Mouse (Mus musculus): ENCODE results near the gene Gm11938. TPM values are rescaled to one million over a fixed set of nuclear protein-coding genes. Genes with fewer than 3 reads are reported as not detected.
A peak's percentile ranks its signal among the peaks of the same experiment; 100 is the strongest.
"Not testable (repeated sequence)": the region's sequence is repeated elsewhere in the genome, so short reads cannot be mapped to it uniquely, and the experiment has no call there.

Gm11938 gene
- polyA plus RNA-seq, 1 experiment from 2014 or later, result not detected

- H3K27ac ChIP-seq; H3K27me3 ChIP-seq; ATAC-seq (ENCODE audit: low FRiP score); H3K9ac ChIP-seq; H3K4me2 ChIP-seq (replicated peaks); H3K4me3 ChIP-seq; H3K4me1 ChIP-seq; H3K36me3 ChIP-seq; H3K9me3 ChIP-seq (replicated peaks): not testable (repeated sequence)
- WGBS, result 84% methylated on average over 1 of the region's 2 CpGs
These were observed 7.0 kb upstream of the Gm11938 start, which contains the start of gene Gm11937 for GRCm38 (mm10) chr11:99610089-99610488. TSS of gene Gm11937 (minus strand) at chr11:99610189.

GRCm38 (mm10) chr11:99609126-99609525 is 6.0 kb upstream of the Gm11938 start:
- H3K4me2 ChIP-seq (replicated peaks), result no peak overlapping the region

GRCm38 (mm10) chr11:99597742-99598141 is 5.4 kb downstream of the Gm11938 start, which contains the start of gene Krtap9-3:
TSS of gene Krtap9-3 (minus strand) at chr11:99598105.
- WGBS, result 78% methylated on average over 6 of the region's 6 CpGs
- not testable (repeated sequence) for H3K27me3 ChIP-seq; H3K4me3 ChIP-seq; H3K27ac ChIP-seq; H3K4me2 ChIP-seq (replicated peaks); H3K4me1 ChIP-seq; H3K9ac ChIP-seq; H3K36me3 ChIP-seq; ATAC-seq (ENCODE audit: low FRiP score); H3K9me3 ChIP-seq (replicated peaks)

More at GRCm38 (mm10) chr11:99609126-99609525, 6.0 kb upstream of the Gm11938 start:
- Histone ChIP-seq H3K9ac (no peak overlapping the region), H3K27ac (no peak overlapping the region), H3K27me3 (no peaks in the 10 kb centered on the region), H3K9me3 (replicated peaks) (no peaks in the 10 kb centered on the region), H3K4me1 (no peaks in the 10 kb centered on the region), H3K36me3 (no peaks in the 10 kb centered on the region), H3K4me3 (no peak overlapping the region)
- no peak for ATAC-seq (ENCODE audit: low FRiP score)
- 62% methylated on average over 1 of the region's 1 CpGs for WGBS

- no peak for ATAC-seq (ENCODE audit: low FRiP score)
- Histone ChIP-seq H3K4me3 (no peak within 1 kb of the TSS), H3K9me3 (replicated peaks) (no peaks in the 10 kb centered on the region), H3K27ac (no peak within 1 kb of the TSS), H3K4me2 (replicated peaks) (no peak within 1 kb of the TSS), H3K4me1 (no peaks in the 10 kb centered on the region), H3K9ac (no peak within 1 kb of the TSS), H3K36me3 (no peaks in the 10 kb centered on the region), H3K27me3 (no peaks in the 10 kb centered on the region)
- WGBS, result 87% methylated on average over 6 of the region's 6 CpGs
These were observed 12.1 kb downstream of the Gm11938 start, which contains the start of gene Krtap1-3 for GRCm38 (mm10) chr11:99590981-99591380. TSS of gene Krtap1-3 (minus strand) at chr11:99591339.

GRCm38 (mm10) chr11:99585096-99585495 is 18.0 kb downstream of the Gm11938 start:
- 95% methylated on average over 7 of the region's 7 CpGs for WGBS
- H3K36me3 ChIP-seq, result no peaks in the 10 kb centered on the region
- no peak overlapping the region for H3K27ac ChIP-seq
- no peaks in the 10 kb centered on the region for H3K27me3 ChIP-seq
- no peak overlapping the region for H3K4me3 ChIP-seq
- no peaks in the 10 kb centered on the region for H3K9me3 ChIP-seq (replicated peaks)
- H3K4me2 ChIP-seq (replicated peaks), result no peak overlapping the region
- no peak for ATAC-seq (ENCODE audit: low FRiP score)
- no peak overlapping the region for H3K9ac ChIP-seq
- no peaks in the 10 kb centered on the region for H3K4me1 ChIP-seq

GRCm38 (mm10) chr11:99583245-99583704 is 19.8 kb downstream of the Gm11938 start, which contains the start of gene Krtap1-4:
TSS of gene Krtap1-4 (minus strand) at chr11:99583654.
- Histone ChIP-seq H3K27me3 (no peaks in the 10 kb centered on the region), H3K4me1 (no peaks in the 10 kb centered on the region), H3K9ac (no peak within 1 kb of the TSS), H3K4me2 (replicated peaks) (no peak within 1 kb of the TSS), H3K9me3 (replicated peaks) (no peaks in the 10 kb centered on the region), H3K4me3 (no peak within 1 kb of the TSS), H3K27ac (no peak within 1 kb of the TSS), H3K36me3 (no peaks in the 10 kb centered on the region)
- WGBS, result 62% methylated on average over 5 of the region's 5 CpGs
- no peak for ATAC-seq (ENCODE audit: low FRiP score)

- Histone ChIP-seq H3K4me1 (no peaks in the 10 kb centered on the region), H3K9me3 (replicated peaks) (no peaks in the 10 kb centered on the region), H3K27ac (no peak overlapping the region), H3K9ac (no peak overlapping the region), H3K27me3 (no peaks in the 10 kb centered on the region), H3K4me3 (no peak overlapping the region), H3K4me2 (replicated peaks) (no peak overlapping the region), H3K36me3 (no peaks in the 10 kb centered on the region)
- ATAC-seq (ENCODE audit: low FRiP score), result no peak
- WGBS, result 90% methylated on average over 6 of the region's 6 CpGs
These were observed 21.5 kb downstream of the Gm11938 start for GRCm38 (mm10) chr11:99581564-99581963.

- whole genome bisulfite sequencing, result 95% methylated on average over 5 of the region's 5 CpGs
These were observed 22.1 kb downstream of the Gm11938 start for GRCm38 (mm10) chr11:99581051-99581450.

GRCm38 (mm10) chr11:99580636-99581035 is 22.5 kb downstream of the Gm11938 start, which contains the start of gene Krtap1-5:
TSS of gene Krtap1-5 (minus strand) at chr11:99581016.
- Histone ChIP-seq H3K27ac (no peak within 1 kb of the TSS), H3K27me3 (no peaks in the 10 kb centered on the region), H3K4me1 (no peaks in the 10 kb centered on the region), H3K4me2 (replicated peaks) (no peak within 1 kb of the TSS), H3K9me3 (replicated peaks) (no peaks in the 10 kb centered on the region), H3K9ac (no peak within 1 kb of the TSS), H3K36me3 (no peaks in the 10 kb centered on the region), H3K4me3 (no peak within 1 kb of the TSS)
- no peak for ATAC-seq (ENCODE audit: low FRiP score)
- WGBS, result 90% methylated on average over 6 of the region's 6 CpGs

More at GRCm38 (mm10) chr11:99581051-99581450, 22.1 kb downstream of the Gm11938 start:
- Histone ChIP-seq H3K4me1 (no peaks in the 10 kb centered on the region), H3K9me3 (replicated peaks) (no peaks in the 10 kb centered on the region), H3K27ac (no peak overlapping the region), H3K9ac (no peak overlapping the region), H3K4me2 (replicated peaks) (no peak overlapping the region), H3K27me3 (no peaks in the 10 kb centered on the region), H3K36me3 (no peaks in the 10 kb centered on the region), H3K4me3 (no peak overlapping the region)
- ATAC-seq (ENCODE audit: low FRiP score), result no peak

GRCm38 (mm10) chr11:99574106-99574505 is 29.0 kb downstream of the Gm11938 start:
- Histone ChIP-seq H3K4me1 (no peaks in the 10 kb centered on the region), H3K27me3 (no peaks in the 10 kb centered on the region), H3K36me3 (no peaks in the 10 kb centered on the region), H3K4me2 (replicated peaks) (peak overlapping the region; percentile 44), H3K9me3 (replicated peaks) (no peaks in the 10 kb centered on the region), H3K9ac (no peak overlapping the region), H3K27ac (no peak overlapping the region), H3K4me3 (no peak overlapping the region)
- ATAC-seq (ENCODE audit: low FRiP score), result peak; percentile 66; the same call in 1 of the 2 replicates
- 11% methylated on average over 7 of the region's 7 CpGs for WGBS

GRCm38 (mm10) chr11:99573164-99573563 is 29.9 kb downstream of the Gm11938 start:
- no peak overlapping the region for H3K4me3 ChIP-seq
- no peaks in the 10 kb centered on the region for H3K4me1 ChIP-seq
- H3K9me3 ChIP-seq (replicated peaks), result no peaks in the 10 kb centered on the region
- ATAC-seq (ENCODE audit: low FRiP score), result no peak
- no peaks in the 10 kb centered on the region for H3K27me3 ChIP-seq
- H3K9ac ChIP-seq, result no peak overlapping the region
- WGBS, result 43% methylated on average over 4 of the region's 4 CpGs
- H3K4me2 ChIP-seq (replicated peaks), result no peak overlapping the region
- no peaks in the 10 kb centered on the region for H3K36me3 ChIP-seq
- no peak overlapping the region for H3K27ac ChIP-seq

- H3K4me1 ChIP-seq, result no peaks in the 10 kb centered on the region
- H3K36me3 ChIP-seq, result no peaks in the 10 kb centered on the region
- no peak within 1 kb of the TSS for H3K4me2 ChIP-seq (replicated peaks)
- no peak for ATAC-seq (ENCODE audit: low FRiP score)
- H3K9ac ChIP-seq, result no peak within 1 kb of the TSS
- no peak within 1 kb of the TSS for H3K27ac ChIP-seq
- H3K4me3 ChIP-seq, result no peak within 1 kb of the TSS
- WGBS, result 94% methylated on average over 7 of the region's 7 CpGs
- H3K9me3 ChIP-seq (replicated peaks), result no peaks in the 10 kb centered on the region
- no peaks in the 10 kb centered on the region for H3K27me3 ChIP-seq
These were observed 36.6 kb downstream of the Gm11938 start, which contains the start of gene Krtap3-1 for GRCm38 (mm10) chr11:99566530-99566929. TSS of gene Krtap3-1 (minus strand) at chr11:99566630.

GRCm38 (mm10) chr11:99562580-99562979 is 40.5 kb downstream of the Gm11938 start:
- ATAC-seq (ENCODE audit: low FRiP score), result no peak
- no peak overlapping the region for H3K9ac ChIP-seq
- 82% methylated on average over 6 of the region's 6 CpGs for WGBS
- no peaks in the 10 kb centered on the region for H3K36me3 ChIP-seq
- H3K27ac ChIP-seq, result no peak overlapping the region
- H3K9me3 ChIP-seq (replicated peaks), result no peaks in the 10 kb centered on the region
- no peak overlapping the region for H3K4me3 ChIP-seq
- H3K4me1 ChIP-seq, result no peaks in the 10 kb centered on the region
- no peaks in the 10 kb centered on the region for H3K27me3 ChIP-seq
- H3K4me2 ChIP-seq (replicated peaks), result no peak overlapping the region

All from hindbrain, embryonic 12.5 days (tissue).